Mouse (Mus musculus) MEL (cell line): ENCODE measurements around the gene Ace3.

ENCODE experiments used
- SMC3 ChIP-seq: IDR thresholded peaks from 2 replicates; pipeline ENCODE4 v1.6.1; 2011; ENCODE audit warnings: low read depth, low read length, improper control_type of control experiment
- UBTF ChIP-seq: IDR thresholded peaks from 2 replicates; pipeline ENCODE4 v1.6.1; 2012; ENCODE audit warnings: low read depth, mild to moderate bottlenecking, inconsistent platforms, low read length, improper control_type of control experiment, moderate library complexity, borderline replicate concordance; ENCODE audit not compliant: insufficient read depth

GRCm38 (mm10) chr11:106016440-106016839 is 22.0 kb downstream of the Ace3 start:
- TF ChIP-seq SMC3 (no peak), UBTF (no peak)
